7 mouse cellular contexts compared by ENCODE assay signal in the genomic region with DNA sequence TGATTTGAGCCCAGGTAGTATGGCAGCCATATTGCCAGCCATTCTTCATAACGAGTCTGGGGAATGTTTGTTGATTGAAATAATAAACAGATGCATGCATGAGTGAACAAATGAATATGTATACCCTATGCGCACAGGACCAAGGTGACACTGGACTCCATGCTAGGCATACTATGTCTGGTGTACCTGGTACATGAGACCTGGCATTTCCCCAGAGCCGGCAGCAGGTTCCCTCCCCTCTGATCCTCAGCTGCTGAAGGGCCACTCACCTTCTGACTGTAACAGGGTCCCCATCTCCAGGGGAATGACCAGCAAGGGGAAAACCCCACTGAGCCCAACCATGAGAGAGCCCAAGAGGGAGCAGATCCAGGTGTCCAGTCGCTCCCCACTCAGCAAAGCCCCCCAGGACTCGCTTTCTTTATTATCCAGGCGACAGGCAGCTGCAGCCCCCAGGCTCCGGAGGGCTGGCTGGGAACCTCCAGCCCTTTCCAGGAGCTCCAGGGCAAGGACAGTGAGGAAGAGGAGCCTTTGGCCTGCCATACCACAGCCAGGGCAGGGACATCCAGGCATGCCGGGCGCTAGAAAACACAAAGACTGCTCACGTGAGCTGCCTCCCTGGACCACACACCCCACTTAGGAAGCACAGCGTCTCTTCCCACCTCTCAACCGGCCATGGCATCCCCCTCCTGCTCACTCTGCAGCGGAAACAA. TPM values are rescaled to one million over a fixed set of nuclear protein-coding genes. Genes with fewer than 3 reads are reported as not detected.
DNase-seq lines count a peak whose midpoint lies in the region; ATAC-seq and TF ChIP-seq lines count a peak whose summit lies in the region.

No protein-coding gene starts in this region.

- no peak for ATAC-seq in forebrain, embryonic 13.5 days
- ATAC-seq in neural tube, embryonic 12.5 days (ENCODE audit: low FRiP score, low read depth): no peak
- ATAC-seq in frontal cortex, adult (ENCODE audit: low TSS enrichment): no peak

- no peak for DNase-seq in layer of hippocampus, adult 2 months (ENCODE audit: low spot score in 2 of 2)
- no peak for DNase-seq in layer of hippocampus, adult 9-11 months
- peak; percentile 34 for DNase-seq in kidney, postnatal 10 days
- no peak for DNase-seq in urinary bladder, postnatal 14 days (ENCODE audit: low spot score)

- H3K27ac ChIP-seq in layer of hippocampus, adult 2 months: peak overlapping the region; percentile 84; the same call in 1 of the 2 replicates
- no peak overlapping the region for H3K27ac ChIP-seq in forebrain, embryonic 13.5 days
- H3K27ac ChIP-seq in neural tube, embryonic 12.5 days: no peak overlapping the region

- H3K9ac ChIP-seq in forebrain, embryonic 13.5 days: peak overlapping the region; percentile 46
- peak overlapping the region; percentile 21; the same call in 1 of the 2 replicates for H3K9ac ChIP-seq in neural tube, embryonic 12.5 days

- TF ChIP-seq CTCF in layer of hippocampus, adult 2 months (conservative IDR thresholded peaks at IDR 0.05): no peak

- peaks cover 30% of the 10 kb centered on the region for H3K4me1 ChIP-seq in forebrain, embryonic 13.5 days
- H3K4me1 ChIP-seq in neural tube, embryonic 12.5 days: peaks cover 23% of the 10 kb centered on the region

- 61% methylated on average over 13 of the region's 13 CpGs for WGBS in forebrain, embryonic 13.5 days
- 62% methylated on average over 13 of the region's 13 CpGs for WGBS in neural tube, embryonic 12.5 days

- H3K36me3 ChIP-seq in forebrain, embryonic 13.5 days (ENCODE audit: poor library complexity, severe bottlenecking): peaks cover 32% of the 10 kb centered on the region
- peaks cover 16% of the 10 kb centered on the region for H3K36me3 ChIP-seq in neural tube, embryonic 12.5 days

- no peaks in the 10 kb centered on the region for H3K9me3 ChIP-seq in forebrain, embryonic 13.5 days (replicated peaks)
- no peaks in the 10 kb centered on the region for H3K9me3 ChIP-seq in neural tube, embryonic 12.5 days

- peak overlapping the region; percentile 88 for H3K4me2 ChIP-seq in forebrain, embryonic 13.5 days
- H3K4me2 ChIP-seq in neural tube, embryonic 12.5 days (replicated peaks): peak overlapping the region; percentile 82

- H3K4me3 ChIP-seq in layer of hippocampus, adult 2 months: peak overlapping the region; percentile 89
- 0 out of 2 replicates have a peak overlapping the region, but pooled peaks have one; percentile 69 for H3K4me3 ChIP-seq in forebrain, embryonic 13.5 days
- H3K4me3 ChIP-seq in neural tube, embryonic 12.5 days: 0 out of 2 replicates have a peak overlapping the region, but pooled peaks have one; percentile 5

- no peaks in the 10 kb centered on the region for H3K27me3 ChIP-seq in forebrain, embryonic 13.5 days
- H3K27me3 ChIP-seq in neural tube, embryonic 12.5 days (replicated peaks): no peaks in the 10 kb centered on the region

RNA-seq across cellular contexts. Expression of a gene that starts 1.9 kb away (rescaled TPM):
- total RNA-seq in layer of hippocampus, adult 2 months (2021): 10 to 100 TPM; 33.7 to 37.3 TPM
- 19.7 and 21.0 TPM in 2 replicates for polyA plus RNA-seq in forebrain, embryonic 13.5 days (2015; fragmentation: Nextera tagmentation; extraction: Ambion mirVana)
- 30.0 and 30.9 TPM in 2 replicates for polyA plus RNA-seq in neural tube, embryonic 12.5 days (2016; fragmentation: Nextera tagmentation; extraction: Ambion mirVana)

RNA-seq across cellular contexts. Expression of a gene that starts 13.9 kb away (rescaled TPM):
- 1 to 10 TPM; 2.4 to 5.4 TPM for total RNA-seq in layer of hippocampus, adult 2 months (2021)
- polyA plus RNA-seq in forebrain, embryonic 13.5 days (2015; fragmentation: Nextera tagmentation; extraction: Ambion mirVana): 2.5 and 2.8 TPM in 2 replicates
- polyA plus RNA-seq in neural tube, embryonic 12.5 days (2016; fragmentation: Nextera tagmentation; extraction: Ambion mirVana): 4.0 and 4.6 TPM in 2 replicates

RNA-seq across cellular contexts. Expression of a gene that starts 14.5 kb away (rescaled TPM):
- total RNA-seq in layer of hippocampus, adult 2 months (2021): 100 to 1,000 TPM; 203 to 215 TPM
- 276 and 277 TPM in 2 replicates for polyA plus RNA-seq in forebrain, embryonic 13.5 days (2015; fragmentation: Nextera tagmentation; extraction: Ambion mirVana)
- 281 and 296 TPM in 2 replicates for polyA plus RNA-seq in neural tube, embryonic 12.5 days (2016; fragmentation: Nextera tagmentation; extraction: Ambion mirVana)

RNA-seq across cellular contexts. Expression of a gene that starts 32.9 kb away (rescaled TPM):
- total RNA-seq in layer of hippocampus, adult 2 months (2021): under 1 TPM in 1 of 2 experiments, not detected in 1; 0.31 TPM
- 0.72 and 1.8 TPM in 2 replicates for polyA plus RNA-seq in forebrain, embryonic 13.5 days (2015; fragmentation: Nextera tagmentation; extraction: Ambion mirVana)
- 3.5 and 4.7 TPM in 2 replicates for polyA plus RNA-seq in neural tube, embryonic 12.5 days (2016; fragmentation: Nextera tagmentation; extraction: Ambion mirVana)

RNA-seq across cellular contexts. Expression of a gene that starts 49.6 kb away (rescaled TPM):
- total RNA-seq in layer of hippocampus, adult 2 months (2021): under 1 TPM in 1 of 2 experiments, not detected in 1; 0.07 TPM
- 0.23 TPM in 1 of 2 replicates, not detected in the other for polyA plus RNA-seq in forebrain, embryonic 13.5 days (2015; fragmentation: Nextera tagmentation; extraction: Ambion mirVana)
- 0.30 and 0.80 TPM in 2 replicates for polyA plus RNA-seq in neural tube, embryonic 12.5 days (2016; fragmentation: Nextera tagmentation; extraction: Ambion mirVana)

Comparison
In these comparisons a context has a peak if more than half of its experiments do, and no peak if none do; other contexts are left out.
1. H3K4me3 ChIP-seq: peak in every context shown above with its lines; median percentile 89 in layer of hippocampus, adult 2 months; 69 in forebrain, embryonic 13.5 days; 5 in neural tube, embryonic 12.5 days.